In genomic region chr6:133875906-133876462, GRCm38 (mm10) we compare ENCODE assay signal across 9 mouse cellular contexts. TPM values are rescaled to one million over a fixed set of nuclear protein-coding genes. Genes with fewer than 3 reads are reported as not detected.
DNase-seq lines count a peak whose midpoint lies in the region; ATAC-seq and TF ChIP-seq lines count a peak whose summit lies in the region.
"Had no signal": no experiment of that assay in that cellular context is flagged by ENCODE, and none has a peak within 500 bp of the region (broad histone marks: within the 10 kb centered on the region; RNA-seq: fewer than 3 reads in every experiment).

No protein-coding gene starts in this region.

- no peak overlapping the region for H3K4me3 ChIP-seq in kidney, embryonic 16.5 days (ENCODE audit: low read length)
- H3K4me3 ChIP-seq in hindbrain, embryonic 16.5 days (ENCODE audit: low read length) = no peak overlapping the region
- H3K4me3 ChIP-seq in lung, embryonic 14.5 days (ENCODE audit: low read depth, low read length) = no peak overlapping the region
- H3K4me3 ChIP-seq: erythroblast, embryonic 14.5 days had no signal

- no peak overlapping the region for H3K27ac ChIP-seq in kidney, embryonic 16.5 days (ENCODE audit: low read length)
- H3K27ac ChIP-seq in hindbrain, embryonic 16.5 days (ENCODE audit: low read depth, low read length) = no peak overlapping the region
- no peak overlapping the region for H3K27ac ChIP-seq in lung, embryonic 14.5 days (ENCODE audit: low read depth)

- DNase-seq in kidney, adult 9 months = peak; percentile 79
- DNase-seq in MN1 (ENCODE audit: low spot score) = peak; percentile 53
- peak; percentile 60 for DNase-seq in embryo, embryonic 10 days (ENCODE audit: low spot score)
- peak; percentile 84 for DNase-seq in lung, embryonic 14.5 days
- DNase-seq in retina, postnatal 7 days (ENCODE audit: low read depth, low spot score) = peak; percentile 31
- no peak for DNase-seq in gastrocnemius, postnatal 25 days

- H3K36me3 ChIP-seq in kidney, embryonic 16.5 days (ENCODE audit: insufficient read depth, low read length) = no peaks in the 10 kb centered on the region
- H3K36me3 ChIP-seq in hindbrain, embryonic 16.5 days (ENCODE audit: control insufficient read depth, insufficient read depth, low read length) = no peaks in the 10 kb centered on the region
- no peaks in the 10 kb centered on the region for H3K36me3 ChIP-seq in lung, embryonic 14.5 days (ENCODE audit: insufficient read depth)

- H3K9me3 ChIP-seq in kidney, embryonic 16.5 days (ENCODE audit: low read length) = no peaks in the 10 kb centered on the region
- H3K9me3 ChIP-seq in hindbrain, embryonic 16.5 days (ENCODE audit: control insufficient read depth, low read length) = no peaks in the 10 kb centered on the region
- H3K9me3 ChIP-seq in lung, embryonic 14.5 days (ENCODE audit: low read depth, low read length) = no peaks in the 10 kb centered on the region

- ATAC-seq in kidney, embryonic 16.5 days (ENCODE audit: low FRiP score, low TSS enrichment) = no peak
- peak; percentile 50 for ATAC-seq in hindbrain, embryonic 16.5 days
- no peak for ATAC-seq in lung, embryonic 14.5 days (ENCODE audit: insufficient read depth)

- H3K27me3 ChIP-seq in kidney, embryonic 16.5 days (ENCODE audit: insufficient read depth, low read length) = no peaks in the 10 kb centered on the region
- H3K27me3 ChIP-seq in hindbrain, embryonic 16.5 days (replicated peaks; ENCODE audit: control insufficient read depth, insufficient read depth, low read length) = no peaks in the 10 kb centered on the region
- H3K27me3 ChIP-seq in lung, embryonic 14.5 days (ENCODE audit: insufficient read depth, low read length) = no peaks in the 10 kb centered on the region

- WGBS in kidney, embryonic 16.5 days = 30% methylated on average over 12 of the region's 12 CpGs
- 27% methylated on average over 12 of the region's 12 CpGs for WGBS in hindbrain, embryonic 16.5 days
- WGBS in lung, embryonic 14.5 days = 26% methylated on average over 12 of the region's 12 CpGs

- H3K9ac ChIP-seq in kidney, embryonic 16.5 days (replicated peaks; ENCODE audit: low read length) = no peak overlapping the region
- no peak overlapping the region for H3K9ac ChIP-seq in hindbrain, embryonic 16.5 days (ENCODE audit: low read depth, low read length)
- no peak overlapping the region for H3K9ac ChIP-seq in lung, embryonic 14.5 days

- TF ChIP-seq CTCF in lung, embryonic 14.5 days (IDR thresholded peaks at IDR 0.05; ENCODE audit: low read depth) = peak; percentile 65

- H3K4me1 ChIP-seq in kidney, embryonic 16.5 days (ENCODE audit: insufficient read depth, low read length) = no peaks in the 10 kb centered on the region
- H3K4me1 ChIP-seq in hindbrain, embryonic 16.5 days (ENCODE audit: control insufficient read depth, insufficient read depth, low read depth, low read length) = no peaks in the 10 kb centered on the region
- H3K4me1 ChIP-seq in lung, embryonic 14.5 days (ENCODE audit: insufficient read depth) = no peaks in the 10 kb centered on the region

- no peak overlapping the region for H3K4me2 ChIP-seq in kidney, embryonic 16.5 days (replicated peaks; ENCODE audit: low read depth, low read length)
- H3K4me2 ChIP-seq in hindbrain, embryonic 16.5 days (ENCODE audit: low read length) = no peak overlapping the region; the same call in 1 of the 2 replicates
- H3K4me2 ChIP-seq in lung, embryonic 14.5 days = no peak overlapping the region

RNA-seq across cellular contexts. Expression of gene Kap, which starts 22.4 kb away (rescaled TPM):
- polyA plus RNA-seq in kidney, embryonic 16.5 days (2015; fragmentation: Nextera tagmentation; extraction: Ambion mirVana) = 1.7 and 3.8 TPM in 2 replicates
- polyA plus RNA-seq in hindbrain, embryonic 16.5 days (2015; fragmentation: Nextera tagmentation; extraction: Ambion mirVana) = not detected in 2 replicates
- polyA plus RNA-seq in lung, embryonic 14.5 days (2014; fragmentation: Nextera tagmentation; extraction: Ambion mirVana) = not detected in 2 replicates
- not detected for total RNA-seq in gastrocnemius, postnatal 25 days (2021)
- polyA plus RNA-seq: erythroblast, embryonic 14.5 days had no signal
